Mouse (Mus musculus) gastrocnemius, postnatal 36 days (tissue): ENCODE measurements around the gene Cd9. TPM values are rescaled to one million over a fixed set of nuclear protein-coding genes. Genes with fewer than 3 reads are reported as not detected.

Experiments
- DNase-seq, 2 experiments: peaks; one replicate each; pipeline ENCODE4 v3.0.0; 2022
- intact Hi-C: fragments of 180-260 bp; cut with DNase I; formaldehyde crosslinking; loops from one replicate; pipeline ENCODE4 v1.15.1; 2025
- total RNA-seq, 2 experiments: library from RNA; stranded (reverse); gene quantifications; 2 replicates each; pipeline ENCODE4 v1.2.3; 2021

The Cd9 gene
- total RNA-seq, 2 experiments from 2014 or later = 20.3 to 28.4 TPM

DNA sequence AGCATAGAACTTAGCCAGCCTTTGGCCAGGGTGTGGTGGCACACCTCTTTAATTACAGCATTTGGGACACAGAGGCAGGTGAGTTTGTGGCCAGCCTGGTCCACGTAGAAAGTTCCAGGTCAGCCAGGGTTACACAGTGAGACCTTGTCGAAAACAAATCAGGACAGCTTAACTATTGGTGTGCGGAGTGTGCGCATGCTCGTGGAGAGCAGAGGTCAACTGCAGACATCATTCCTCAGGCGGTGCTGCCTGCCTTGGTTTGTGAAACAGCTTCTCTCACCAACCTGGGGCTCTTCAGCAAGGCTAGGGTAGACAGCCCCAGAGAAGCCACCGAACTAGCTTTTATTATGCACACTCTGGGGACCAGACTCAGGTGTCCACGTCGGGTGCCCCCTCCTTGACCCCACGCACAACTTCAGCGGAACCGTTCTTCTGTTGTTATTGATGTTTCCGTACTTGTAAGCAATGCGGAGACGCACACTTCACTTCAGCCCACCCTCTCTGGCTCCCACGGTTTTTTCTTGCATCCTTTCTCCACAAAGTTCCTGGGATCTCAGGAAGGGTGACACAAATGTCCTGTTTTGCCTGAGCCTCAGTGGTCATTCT lies 74.0 kb downstream of the Cd9 start:
- intact Hi-C loops = no loop called here
- no peak for DNase-seq

DNA sequence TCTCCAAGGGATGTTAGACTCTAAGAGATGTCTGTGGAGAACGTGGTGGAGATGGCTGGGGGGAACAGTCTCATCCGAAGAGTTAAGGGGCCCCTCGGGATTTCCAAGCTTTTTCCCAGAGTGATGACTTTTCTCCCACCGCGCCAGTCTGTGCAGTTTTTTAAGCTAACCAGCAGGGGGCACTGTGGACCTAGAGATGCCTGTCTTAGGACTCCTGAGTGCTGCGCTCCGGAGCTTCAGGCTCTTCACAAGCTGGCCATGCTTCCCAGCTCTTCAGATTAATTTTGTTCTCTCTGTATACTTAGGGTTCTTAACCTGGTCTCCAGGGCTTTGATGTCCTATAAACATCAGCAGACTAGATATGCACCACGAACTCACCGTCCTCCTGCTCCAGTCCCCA lies 75.8 kb downstream of the Cd9 start:
- DNase-seq = peak; percentile 50 to 72
- intact Hi-C loops = loop anchor here (2.0 kb wide), 1 partner anchor 186 kb away; no protein-coding TSS in a partner anchor

DNA sequence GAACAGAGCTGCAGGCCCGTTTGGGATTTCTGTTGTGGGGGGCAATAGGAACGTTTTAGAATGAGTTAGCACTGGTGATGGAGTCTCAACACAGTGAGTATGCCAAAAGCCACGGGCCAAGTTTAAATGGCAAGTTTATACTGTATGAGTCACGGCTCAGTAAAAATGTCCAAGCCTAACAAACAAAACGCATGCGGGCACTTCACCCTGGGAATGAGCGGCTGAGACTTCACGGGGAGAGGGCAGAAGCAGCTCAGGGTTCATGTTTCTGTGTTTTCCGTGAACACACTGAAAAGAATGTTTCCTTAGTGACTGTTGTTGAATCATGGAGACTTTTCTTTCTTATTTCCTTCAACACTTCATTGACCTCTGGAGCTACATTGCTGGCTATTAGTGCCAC lies 81.3 kb downstream of the Cd9 start:
- no peak for DNase-seq
- intact Hi-C loops = no loop called here

DNA sequence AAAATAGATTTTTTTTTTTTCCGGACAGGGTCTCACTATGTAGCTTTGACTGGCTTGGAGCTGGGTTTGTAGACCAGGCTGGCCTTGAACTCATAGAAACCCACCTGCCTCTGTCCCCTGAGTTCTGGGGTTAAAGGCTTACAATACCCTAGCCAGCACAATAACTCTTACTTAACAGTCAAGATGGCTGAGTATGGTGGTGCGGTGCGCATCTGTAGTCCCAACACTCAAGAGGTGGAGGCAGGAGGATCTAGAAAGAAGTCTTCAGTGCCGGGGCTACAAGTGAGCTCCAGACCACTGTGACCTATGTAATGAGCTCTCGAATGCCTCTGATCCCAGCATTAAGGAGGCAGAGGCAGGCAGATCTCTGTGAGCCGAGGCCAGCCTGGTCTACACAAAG lies 82.9 kb downstream of the Cd9 start:
- no peak for DNase-seq
- intact Hi-C loops = no loop called here

DNA sequence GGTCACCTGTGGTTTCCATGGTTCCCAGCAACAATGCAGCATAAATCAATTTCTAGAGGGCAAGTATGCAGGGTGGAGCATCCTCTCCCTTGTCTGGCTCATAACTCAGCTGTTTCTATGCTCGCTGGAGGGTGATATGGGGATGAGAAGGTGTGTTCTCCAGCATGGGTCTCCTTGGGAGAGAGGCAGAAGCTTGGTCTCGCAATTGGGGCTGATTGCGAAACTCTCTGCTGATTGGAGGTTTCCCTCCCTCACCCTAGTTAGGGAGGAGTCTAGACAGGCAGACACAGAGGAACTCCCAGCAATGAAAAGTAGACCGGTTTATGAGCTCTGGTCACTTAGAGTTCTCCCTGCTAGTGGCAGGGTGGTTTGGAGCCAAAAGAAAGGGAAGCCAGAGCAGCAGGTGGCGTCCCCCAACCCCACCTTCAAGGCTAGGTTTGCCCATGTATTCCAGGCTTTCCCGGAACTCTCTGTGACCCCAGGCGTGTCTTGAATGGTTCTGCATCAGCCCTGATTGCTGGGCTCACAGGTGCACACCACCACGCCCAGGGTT lies 83.5 kb downstream of the Cd9 start:
- intact Hi-C loops = no loop called here
- no peak for DNase-seq

DNA sequence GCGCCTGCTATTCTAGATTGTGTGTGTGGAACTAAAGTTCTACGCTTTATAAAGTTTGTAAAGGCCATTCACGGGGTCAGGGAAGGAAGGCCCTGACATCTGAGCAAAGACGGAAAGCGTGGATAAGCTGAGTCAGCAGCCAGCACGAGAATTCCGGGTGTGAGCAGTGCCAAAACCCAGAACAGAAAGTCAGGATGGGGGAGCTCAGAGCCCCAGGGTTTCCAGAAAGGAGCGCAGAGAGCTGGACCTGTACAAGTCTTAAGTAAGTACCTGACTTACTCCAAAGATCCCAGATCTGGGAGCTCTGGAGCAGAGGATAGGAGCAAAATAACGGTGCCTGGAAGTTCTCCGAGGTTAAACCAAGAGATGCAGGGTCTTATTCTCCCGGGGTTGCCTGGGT lies 84.0 kb downstream of the Cd9 start:
- DNase-seq = no peak
- intact Hi-C loops = no loop called here

Other genes with a start within 250 kb of the Cd9 start
- gene Tuba3a, start 208.7 kb downstream of the Cd9 start, total RNA-seq = not detected
- gene Ltbr, start 180.9 kb downstream of the Cd9 start, total RNA-seq = 10 to 100 TPM; 20.3 to 21.7 TPM
- under 1 TPM; 0.15 to 0.36 TPM for gene Scnn1a, start 174.1 kb downstream of the Cd9 start, total RNA-seq
- 10 to 100 TPM; 21.9 to 28.7 TPM for gene Tnfrsf1a, start 145.4 kb downstream of the Cd9 start, total RNA-seq
- gene Plekhg6, start 114.0 kb downstream of the Cd9 start, total RNA-seq = not detected
- gene Vwf, start 52.0 kb upstream of the Cd9 start, total RNA-seq = 10 to 100 TPM; 13.5 to 15.4 TPM
- not detected for gene Ano2, start 195.6 kb upstream of the Cd9 start, total RNA-seq